Mouse (Mus musculus) heart, embryonic 16.5 days (tissue): ENCODE measurements at regions not wholly inside any gene's neighbourhood (a gene's known extent, or its start where the extent isn't known, plus 50 kb on each side); places are given as distances from the start of the nearest gene placed in this dataset.

ENCODE experiments used
- ATAC-seq: fragments of 200-750 bp; cut with Nextera tagmentation; replicated peaks from 2 replicates; pipeline ENCODE4 v1.8.0; 2017; ENCODE audit warnings: moderate number of reproducible peaks; ENCODE audit not compliant: insufficient read depth, low FRiP score; ENCODE audit errors: extremely low read depth
- H3K27ac ChIP-seq: fragments of 300-500 bp; sonication (generic); 2 replicates; pipeline ENCODE4 v1.5.1; 2014; ENCODE audit warnings: mild to moderate bottlenecking, low read length, control low read depth, moderate library complexity
- H3K27me3 ChIP-seq: fragments of 300-500 bp; sonication (generic); 2 replicates; pipeline ENCODE4 v1.6.1; 2014; ENCODE audit warnings: low read length, mixed read lengths; ENCODE audit not compliant: control insufficient read depth, insufficient read depth
- H3K36me3 ChIP-seq: fragments of 300-500 bp; sonication (generic); 2 replicates; pipeline ENCODE4 v1.6.1; 2014; ENCODE audit not compliant: control insufficient read depth, insufficient read depth
- H3K4me1 ChIP-seq: fragments of 300-500 bp; sonication (generic); 2 replicates; pipeline ENCODE4 v1.6.1; 2014; ENCODE audit warnings: low read length, mixed read lengths; ENCODE audit not compliant: control insufficient read depth, insufficient read depth
- H3K4me2 ChIP-seq: fragments of 300-500 bp; sonication (generic); 2 replicates; pipeline ENCODE4 v1.6.1; 2014; ENCODE audit warnings: low read depth, mild to moderate bottlenecking, control low read depth, low read length
- H3K4me3 ChIP-seq: fragments of 300-500 bp; sonication (generic); 2 replicates; pipeline ENCODE4 v1.5.1; 2014; ENCODE audit warnings: mild to moderate bottlenecking, control low read depth, low read length
- H3K9ac ChIP-seq: fragments of 300-500 bp; sonication (generic); 2 replicates; pipeline ENCODE4 v1.6.1; 2014; ENCODE audit warnings: low read length, control low read depth
- H3K9me3 ChIP-seq: fragments of 300-500 bp; sonication (generic); replicated peaks from 2 replicates; pipeline ENCODE4 v1.6.1; 2016; ENCODE audit warnings: low read length; ENCODE audit not compliant: control insufficient read depth
- WGBS: fragments of 180-500 bp; shearing (Covaris S2); extraction: QIAGEN DNeasy Blood & Tissue Kit; methylation state at CpG from one replicate; pipeline ENCODE4 v1.1.7; 2014; 5-methylcytosine and 5-hydroxymethylcytosine counted together

DNA sequence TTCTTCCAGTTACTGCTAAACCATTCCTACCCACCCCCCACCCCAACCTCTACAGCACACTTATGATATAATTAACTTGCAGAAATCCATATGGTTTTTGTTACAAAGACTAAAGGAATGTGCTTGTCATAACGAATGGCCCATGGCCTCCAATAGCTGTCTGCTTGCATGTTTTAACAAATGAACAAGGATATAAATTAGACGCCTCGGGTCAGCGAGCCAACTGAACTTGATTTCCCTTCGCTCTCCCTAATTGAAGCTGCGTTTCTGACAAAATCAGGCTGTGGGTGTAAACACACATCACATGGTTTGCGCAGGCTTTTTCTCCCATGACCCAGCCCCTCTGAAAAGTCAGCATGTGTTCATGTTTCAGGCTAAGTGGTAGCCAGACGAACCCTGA is 174.6 kb upstream of the Slc38a2 start:
- no peak for ATAC-seq
- Histone ChIP-seq H3K9ac (no peak overlapping the region), H3K27ac (no peak overlapping the region), H3K27me3 (no peaks in the 10 kb centered on the region), H3K4me2 (no peak overlapping the region), H3K4me1 (no peaks in the 10 kb centered on the region), H3K9me3 (no peaks in the 10 kb centered on the region), H3K36me3 (no peaks in the 10 kb centered on the region), H3K4me3 (no peak overlapping the region)
- 69% methylated on average over 8 of the region's 8 CpGs for WGBS

DNA sequence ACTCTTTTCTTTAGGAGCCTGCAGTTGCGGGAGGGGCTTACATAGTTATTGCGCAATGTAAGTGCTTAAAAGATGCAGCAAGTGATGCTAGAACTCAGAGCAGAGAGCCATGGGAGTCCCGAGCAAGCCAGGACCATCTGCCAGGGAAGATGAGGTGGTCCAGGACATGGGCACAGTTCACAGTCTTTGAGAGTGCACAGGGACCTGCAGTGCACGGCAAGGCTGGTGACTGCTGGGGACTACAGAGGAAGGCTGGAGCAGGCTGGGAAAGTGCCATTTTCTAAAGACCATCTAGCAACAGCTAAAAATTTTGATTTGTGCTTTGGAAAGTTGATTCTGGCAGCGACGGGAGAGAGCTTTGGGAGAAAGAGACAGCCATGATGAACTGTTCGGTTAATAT is 174.0 kb upstream of the Slc38a2 start:
- 82% methylated on average over 7 of the region's 7 CpGs for WGBS
- H3K4me1 ChIP-seq, result no peaks in the 10 kb centered on the region
- no peaks in the 10 kb centered on the region for H3K27me3 ChIP-seq
- H3K27ac ChIP-seq, result peak overlapping the region; percentile 43; the same call in 1 of the 2 replicates
- ATAC-seq, result no peak
- H3K4me2 ChIP-seq, result no peak overlapping the region
- H3K9me3 ChIP-seq, result no peaks in the 10 kb centered on the region
- no peak overlapping the region for H3K4me3 ChIP-seq
- no peak overlapping the region for H3K9ac ChIP-seq
- H3K36me3 ChIP-seq, result no peaks in the 10 kb centered on the region

DNA sequence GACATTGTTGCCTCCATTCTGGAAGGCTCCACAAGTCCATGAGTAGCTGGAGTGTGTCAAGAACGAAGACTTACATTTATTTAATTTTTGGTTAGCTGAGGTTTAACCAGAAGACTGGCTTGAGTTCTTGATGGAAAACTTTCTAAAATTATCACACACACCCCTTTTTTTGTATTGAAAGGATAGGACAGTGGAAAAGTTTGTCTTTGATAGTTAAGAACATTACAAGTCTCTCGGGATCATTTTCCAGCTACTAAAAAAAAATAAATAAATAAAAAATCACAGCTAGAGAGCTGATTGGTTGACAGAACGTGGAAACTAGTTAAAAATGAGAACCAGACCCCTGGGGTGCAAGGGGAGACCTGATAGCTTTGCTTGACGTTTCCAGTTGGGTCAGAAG is 173.6 kb upstream of the Slc38a2 start:
- Histone ChIP-seq H3K4me3 (no peak overlapping the region), H3K36me3 (no peaks in the 10 kb centered on the region), H3K27me3 (no peaks in the 10 kb centered on the region), H3K4me1 (no peaks in the 10 kb centered on the region), H3K27ac (no peak overlapping the region; the same call in 1 of the 2 replicates), H3K9ac (no peak overlapping the region), H3K4me2 (no peak overlapping the region), H3K9me3 (no peaks in the 10 kb centered on the region)
- WGBS, result 61% methylated on average over 4 of the region's 4 CpGs
- no peak for ATAC-seq

DNA sequence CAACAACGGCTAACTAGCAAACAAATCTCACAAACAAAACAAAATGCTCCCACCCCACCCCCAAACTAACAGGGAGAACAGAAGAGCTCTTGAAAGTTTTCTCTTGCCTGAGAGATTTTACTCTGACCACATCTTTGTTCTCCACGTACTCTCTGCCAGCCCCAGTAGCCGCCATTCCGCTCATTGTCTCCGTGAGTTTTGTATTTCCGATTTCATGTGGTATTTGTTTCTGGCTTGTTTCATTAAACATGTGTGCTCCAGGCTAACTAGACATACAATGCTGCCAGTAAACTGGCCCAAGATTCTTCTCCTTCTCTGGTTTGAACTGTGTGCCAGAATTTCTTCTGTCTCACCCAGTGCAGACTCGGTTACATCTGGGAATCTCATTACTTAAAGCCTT is 168.2 kb upstream of the Slc38a2 start:
- no peak overlapping the region for H3K9ac ChIP-seq
- H3K4me3 ChIP-seq, result no peak overlapping the region
- H3K9me3 ChIP-seq, result no peaks in the 10 kb centered on the region
- H3K36me3 ChIP-seq, result no peaks in the 10 kb centered on the region
- H3K27me3 ChIP-seq, result no peaks in the 10 kb centered on the region
- no peaks in the 10 kb centered on the region for H3K4me1 ChIP-seq
- ATAC-seq, result no peak
- 84% methylated on average over 7 of the region's 7 CpGs for WGBS
- no peak overlapping the region for H3K4me2 ChIP-seq
- H3K27ac ChIP-seq, result no peak overlapping the region

DNA sequence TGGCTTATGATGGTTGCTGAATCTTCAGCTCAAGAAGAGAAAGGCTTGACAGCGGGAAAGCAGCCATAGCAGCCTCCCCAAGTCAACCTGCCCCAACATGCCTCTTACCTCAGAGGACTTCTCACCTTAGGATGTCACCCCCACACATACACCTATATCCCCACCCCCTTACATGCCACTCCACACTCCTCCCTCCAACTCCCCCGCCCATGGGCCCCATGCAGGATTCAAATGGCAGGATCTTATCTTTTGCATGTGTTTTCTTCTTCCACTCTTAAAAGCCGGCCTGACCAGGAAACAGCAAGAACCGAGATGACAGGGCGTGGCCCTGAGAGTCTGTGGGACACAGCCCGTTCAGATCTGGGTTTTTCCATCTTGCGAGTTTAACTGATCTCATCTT is 166.4 kb upstream of the Slc38a2 start:
- ATAC-seq, result no peak
- H3K4me1 ChIP-seq, result no peaks in the 10 kb centered on the region
- WGBS, result 83% methylated on average over 7 of the region's 7 CpGs
- H3K9me3 ChIP-seq, result no peaks in the 10 kb centered on the region
- no peak overlapping the region for H3K4me2 ChIP-seq
- H3K27ac ChIP-seq, result no peak overlapping the region
- no peaks in the 10 kb centered on the region for H3K36me3 ChIP-seq
- H3K27me3 ChIP-seq, result no peaks in the 10 kb centered on the region
- no peak overlapping the region for H3K9ac ChIP-seq
- H3K4me3 ChIP-seq, result no peak overlapping the region

DNA sequence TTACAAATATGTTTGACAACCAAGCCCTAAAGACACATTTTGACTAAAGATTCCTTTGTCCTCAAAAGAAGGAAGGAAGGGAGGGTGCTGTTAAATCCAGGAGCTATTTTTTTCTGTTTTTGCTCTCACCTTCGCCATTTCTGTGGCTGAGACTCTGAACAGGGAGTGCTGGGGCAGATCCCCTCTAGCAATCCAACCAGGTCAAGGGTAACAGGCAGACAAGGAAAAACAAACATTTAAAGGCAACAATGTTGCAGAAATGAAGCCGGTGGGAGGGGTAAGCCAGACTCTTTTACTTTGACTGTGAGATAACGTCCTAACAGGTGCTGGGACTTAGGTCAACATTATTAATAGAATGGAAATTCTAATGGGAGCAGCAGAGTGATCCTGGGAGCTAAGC is 158.2 kb upstream of the Slc38a2 start:
- Histone ChIP-seq H3K36me3 (no peaks in the 10 kb centered on the region), H3K27me3 (no peaks in the 10 kb centered on the region), H3K9ac (no peak overlapping the region), H3K4me2 (no peak overlapping the region), H3K9me3 (no peaks in the 10 kb centered on the region), H3K4me1 (peaks cover 8% of the 10 kb centered on the region; the same call in 1 of the 2 replicates), H3K27ac (no peak overlapping the region), H3K4me3 (no peak overlapping the region)
- 46% methylated on average over 3 of the region's 3 CpGs for WGBS
- no peak for ATAC-seq

DNA sequence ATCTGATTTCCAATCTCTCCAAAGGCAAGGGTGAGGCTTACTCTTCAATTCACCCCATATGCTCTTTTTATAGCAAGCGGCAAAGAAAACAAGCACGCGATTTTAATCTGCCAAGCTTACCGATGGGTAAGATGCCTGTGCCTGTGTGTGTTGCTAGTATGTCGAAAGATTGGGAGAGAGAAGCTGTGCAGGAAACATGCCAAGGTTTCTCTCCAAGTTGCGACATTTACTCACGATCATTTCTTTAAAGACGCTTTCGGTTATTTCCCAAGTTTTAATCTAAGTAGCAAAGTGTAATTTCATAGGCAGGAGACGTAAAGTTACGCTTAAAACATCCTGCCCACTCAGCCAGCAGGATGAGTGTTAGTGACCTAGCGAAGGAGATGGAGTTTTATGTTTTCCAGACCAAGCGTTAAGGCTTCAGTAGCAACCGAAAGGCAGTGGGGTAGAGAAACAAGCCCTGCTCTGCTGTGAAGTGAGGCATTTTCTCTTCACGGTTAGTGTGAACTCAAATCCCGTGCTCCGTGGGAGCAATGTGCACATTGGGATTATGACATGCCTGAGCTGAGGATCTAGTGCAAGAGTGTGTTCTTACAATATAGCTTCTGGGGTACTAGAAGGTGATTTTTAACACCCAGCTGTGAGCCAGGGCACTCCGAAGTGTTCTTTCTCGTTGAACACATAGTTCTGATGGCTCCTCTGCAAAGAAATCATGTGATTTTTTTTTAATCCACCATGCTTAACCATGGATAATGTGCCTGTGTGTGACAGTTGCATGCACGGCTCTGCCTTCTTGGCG is 152.6 kb upstream of the Slc38a2 start:
- Histone ChIP-seq H3K4me3 (no peak overlapping the region), H3K4me2 (no peak overlapping the region), H3K36me3 (no peaks in the 10 kb centered on the region), H3K9ac (no peak overlapping the region), H3K27me3 (no peaks in the 10 kb centered on the region), H3K9me3 (no peaks in the 10 kb centered on the region; the same call in 1 of the 2 replicates), H3K27ac (no peak overlapping the region), H3K4me1 (no peaks in the 10 kb centered on the region)
- 82% methylated on average over 21 of the region's 21 CpGs for WGBS
- no peak for ATAC-seq

DNA sequence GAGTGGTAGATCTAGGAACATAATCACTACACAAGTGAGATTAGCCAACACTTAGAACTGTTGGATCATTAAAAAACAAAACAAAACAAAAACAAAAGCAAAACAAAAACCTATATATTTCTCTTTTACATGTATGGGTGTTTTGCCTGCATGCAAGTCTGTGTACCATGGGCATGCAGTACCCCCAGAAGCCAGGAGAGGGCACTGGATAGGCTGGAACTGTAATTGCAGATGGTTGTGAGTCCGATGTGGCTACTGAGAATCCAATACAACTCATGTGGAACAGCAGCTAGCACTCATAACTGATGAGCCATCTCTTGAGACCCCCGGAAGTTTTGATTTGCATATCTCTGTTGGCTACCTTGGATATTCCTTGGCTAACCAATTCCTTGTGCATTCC is 148.6 kb upstream of the Slc38a2 start:
- ATAC-seq, result no peak
- no peak overlapping the region for H3K27ac ChIP-seq
- 85% methylated on average over 2 of the region's 2 CpGs for WGBS
- H3K4me3 ChIP-seq, result no peak overlapping the region
- H3K36me3 ChIP-seq, result no peaks in the 10 kb centered on the region
- no peaks in the 10 kb centered on the region for H3K4me1 ChIP-seq
- no peak overlapping the region for H3K9ac ChIP-seq
- no peak overlapping the region for H3K4me2 ChIP-seq
- no peaks in the 10 kb centered on the region; the same call in 1 of the 2 replicates for H3K9me3 ChIP-seq
- H3K27me3 ChIP-seq, result no peaks in the 10 kb centered on the region

DNA sequence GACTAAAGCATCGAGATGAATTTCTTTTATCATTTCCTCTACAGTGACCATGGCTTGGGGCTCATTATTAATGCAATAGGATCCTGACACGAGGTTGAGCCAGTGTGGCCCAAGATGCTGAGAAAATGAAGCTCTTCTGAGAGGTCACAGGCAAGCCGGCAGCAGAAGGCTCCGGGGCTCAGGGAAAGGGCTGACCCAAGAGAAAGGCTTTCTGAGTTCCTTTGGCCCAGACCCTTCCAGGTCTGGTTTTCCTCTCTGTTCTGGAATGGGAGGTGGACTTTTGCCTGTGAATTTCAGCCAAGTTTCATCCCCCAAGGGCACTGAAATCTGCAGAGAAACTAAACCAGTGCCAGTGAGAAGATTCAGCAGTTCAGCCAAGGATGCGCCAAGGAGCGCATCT is 145.7 kb upstream of the Slc38a2 start:
- 82% methylated on average over 6 of the region's 6 CpGs for WGBS
- H3K27me3 ChIP-seq, result no peaks in the 10 kb centered on the region

More for the DNA sequence above, 145.7 kb upstream of the Slc38a2 start:
- no peak overlapping the region for H3K4me2 ChIP-seq
- no peak overlapping the region for H3K9ac ChIP-seq
- H3K4me3 ChIP-seq, result no peak overlapping the region
- H3K36me3 ChIP-seq, result no peaks in the 10 kb centered on the region
- ATAC-seq, result no peak
- H3K4me1 ChIP-seq, result no peaks in the 10 kb centered on the region
- H3K27ac ChIP-seq, result no peak overlapping the region
- no peaks in the 10 kb centered on the region; the same call in 1 of the 2 replicates for H3K9me3 ChIP-seq
